Mouse (Mus musculus) embryo, embryonic 10.5 days (tissue): ENCODE data around the gene Smad3.
A peak's percentile ranks its signal among the peaks of the same experiment; 100 is the strongest.

Source experiments
- DNase-seq: peaks from one replicate; pipeline ENCODE4 v3.0.0-alpha.2; 2015; ENCODE audit warnings: low spot score

The Smad3 gene

GRCm38 (mm10) chr9:63757865-63758440 lies at the start of gene Smad3:
Gene Smad3, minus strand, starts transcription at chr9:63757994.
- DNase-seq = peak; percentile 92

DNA sequence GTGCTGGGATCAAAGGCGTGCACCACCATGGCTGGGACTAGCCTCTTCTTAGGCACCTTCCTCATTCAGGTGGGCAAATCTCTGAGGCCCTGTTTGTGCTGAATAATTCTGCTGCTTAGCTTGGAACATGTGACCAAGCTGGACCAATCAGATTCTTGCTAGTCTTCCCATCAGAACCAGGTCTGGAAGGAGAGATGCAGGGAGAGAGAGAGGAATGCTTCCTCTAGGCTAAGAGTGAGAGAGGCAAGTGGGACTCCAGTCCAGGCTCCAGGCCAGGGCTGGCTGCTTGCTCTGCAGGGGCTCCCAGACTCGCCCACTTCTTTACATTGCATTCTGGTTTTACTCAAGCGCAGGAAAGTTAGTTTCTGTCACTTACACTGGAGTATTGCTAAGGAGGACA lies 47.1 kb upstream of the Smad3 start:
- peak; percentile 39 for DNase-seq

GRCm38 (mm10) chr9:63803181-63803591 lies 45.4 kb upstream of the Smad3 start:
- DNase-seq = peak; percentile 91

- no peak for DNase-seq
These were observed 44.7 kb upstream of the Smad3 start for GRCm38 (mm10) chr9:63802504-63802903.

DNA sequence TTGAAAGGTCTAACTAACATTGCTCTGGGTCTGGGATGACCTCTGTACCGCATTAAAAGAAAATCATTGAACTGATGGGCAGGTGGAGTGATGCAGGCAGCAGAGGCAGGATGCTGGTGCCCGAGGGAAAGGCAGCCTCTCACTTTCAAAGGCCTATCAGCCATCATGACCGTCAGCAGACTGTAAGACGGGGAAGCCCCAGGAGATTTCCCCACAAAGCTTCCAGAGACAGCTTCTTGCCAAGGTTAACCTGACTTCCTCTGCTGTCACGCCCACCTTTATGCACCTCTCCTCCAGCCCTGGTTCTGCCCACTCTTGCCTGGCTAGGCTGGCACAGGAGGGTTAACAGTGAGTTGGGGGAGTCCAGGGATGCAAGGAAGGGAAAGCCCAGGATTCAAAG lies 44.3 kb upstream of the Smad3 start:
- DNase-seq = no peak

DNA sequence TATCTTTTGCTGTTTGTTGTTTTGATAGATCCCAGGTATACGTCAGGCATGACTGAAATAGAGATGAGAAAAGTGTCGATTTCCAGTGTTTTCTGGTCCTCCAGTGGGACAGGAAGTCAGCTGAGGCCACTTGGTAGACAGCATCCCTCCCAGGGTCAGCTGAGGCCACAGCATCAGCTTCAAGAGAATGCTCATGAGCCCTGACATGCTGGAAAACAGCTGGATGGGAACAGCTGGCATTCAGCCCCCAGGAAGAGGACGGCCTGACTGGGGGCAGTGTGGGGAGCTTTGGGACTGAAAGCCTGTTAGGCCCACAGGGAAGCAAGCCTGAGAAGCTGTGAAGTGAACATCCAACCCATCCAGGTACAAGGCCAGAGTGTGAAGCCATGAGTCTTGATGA lies 38.6 kb upstream of the Smad3 start:
- DNase-seq = no peak

GRCm38 (mm10) chr9:63793731-63794495 lies 36.1 kb upstream of the Smad3 start:
- no peak for DNase-seq

DNA sequence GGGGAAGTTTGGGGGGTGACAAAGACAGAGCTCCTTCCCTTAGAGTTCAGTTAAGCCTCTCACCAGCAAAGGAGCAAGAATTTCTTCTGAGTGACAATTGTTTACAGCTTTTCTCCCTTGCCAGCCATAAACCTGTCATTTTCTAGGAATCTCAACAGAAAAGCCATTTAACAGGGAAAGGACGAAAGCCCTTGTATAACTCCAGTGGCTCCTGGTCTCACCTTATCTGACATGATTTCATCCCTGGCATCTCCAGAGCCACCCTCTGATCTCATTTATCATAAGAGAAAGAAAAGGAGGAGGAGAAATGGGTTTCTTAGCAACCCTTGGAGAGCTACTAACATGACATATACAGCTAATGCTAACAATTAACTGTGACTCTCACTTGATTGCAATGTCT lies 33.9 kb upstream of the Smad3 start:
- DNase-seq = no peak

DNA sequence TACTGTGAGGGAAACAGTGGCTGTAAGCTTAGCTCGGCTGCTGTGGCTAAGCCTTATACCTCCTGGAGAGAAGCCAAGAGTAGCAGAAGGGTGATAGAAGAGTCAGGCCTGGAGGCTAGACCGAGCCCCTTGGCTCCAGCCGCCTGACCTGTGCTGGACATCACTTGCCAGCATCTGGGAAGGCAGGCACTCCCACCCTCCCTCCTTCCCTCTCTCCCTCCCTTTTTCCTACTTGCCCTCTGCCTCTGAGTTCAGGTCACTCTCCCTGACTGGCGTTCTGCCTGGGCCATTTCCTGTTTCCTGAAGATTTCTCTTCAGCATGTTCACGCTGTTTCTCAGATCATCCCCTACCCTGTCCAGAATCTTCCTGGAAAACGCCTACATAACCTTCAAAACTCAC lies 33.5 kb upstream of the Smad3 start:
- DNase-seq = no peak

DNA sequence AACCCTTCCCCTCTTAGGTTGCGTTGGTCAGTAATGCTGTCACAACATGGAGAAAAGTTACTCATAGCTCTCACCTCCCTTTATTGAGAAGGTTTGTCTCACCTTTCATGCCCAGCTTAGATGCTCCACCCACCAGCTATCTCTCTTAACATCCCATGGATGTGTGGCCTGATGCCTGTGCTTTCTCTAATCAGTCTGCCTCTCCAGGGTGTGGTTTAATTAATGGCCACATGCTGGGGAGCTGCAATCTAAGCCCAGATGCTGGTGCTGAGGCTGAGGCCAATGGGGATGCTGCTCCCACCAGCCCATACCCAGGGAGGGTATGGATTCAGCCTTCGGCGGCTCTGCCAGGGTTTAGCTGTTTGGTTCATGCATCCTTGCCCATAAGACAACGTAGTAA lies 32.4 kb upstream of the Smad3 start:
- no peak for DNase-seq

DNA sequence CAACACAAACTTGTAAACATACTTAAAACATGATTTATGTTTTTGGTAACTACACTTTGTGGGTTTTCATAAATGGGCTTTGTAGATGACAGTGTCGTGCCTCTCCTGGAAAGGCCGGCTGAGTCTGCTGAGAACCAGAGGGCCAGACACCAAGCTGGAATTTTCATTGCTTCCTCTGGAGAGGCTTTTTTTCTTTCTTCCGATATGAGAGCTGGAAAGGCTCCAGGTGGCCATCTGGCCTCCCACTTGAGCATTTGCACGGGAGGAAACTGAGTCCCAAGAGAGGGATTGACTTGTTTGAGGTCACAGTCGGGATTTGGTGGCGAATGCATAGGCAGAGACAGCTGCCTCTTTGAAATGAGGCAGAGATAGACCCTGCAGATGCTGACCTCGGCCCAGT lies 31.6 kb upstream of the Smad3 start:
- DNase-seq = no peak

GRCm38 (mm10) chr9:63787606-63788005 lies 29.8 kb upstream of the Smad3 start:
- DNase-seq = no peak

DNA sequence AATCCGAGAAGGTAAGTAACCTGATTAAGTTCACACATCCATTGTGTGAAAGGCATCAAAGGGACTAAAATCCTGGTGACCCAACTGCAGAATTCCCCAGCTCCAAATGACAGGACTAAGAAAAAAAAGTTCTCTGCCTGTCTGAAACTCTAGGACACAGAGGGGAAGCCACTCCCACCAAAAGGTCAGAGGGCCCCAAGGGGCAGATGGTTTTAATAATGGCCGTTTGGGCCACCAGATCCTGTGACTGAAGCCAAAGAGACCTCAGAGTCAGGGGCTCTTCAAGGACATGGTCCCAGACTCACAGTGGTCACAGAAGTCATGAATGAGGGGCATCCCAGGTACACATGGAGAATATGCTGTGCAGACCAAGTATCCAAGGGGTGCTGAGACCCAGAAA lies 29.3 kb upstream of the Smad3 start:
- peak; percentile 84 for DNase-seq

- DNase-seq = no peak
These were observed 28.4 kb upstream of the Smad3 start for GRCm38 (mm10) chr9:63786026-63786670.

- no peak for DNase-seq
These were observed 27.7 kb upstream of the Smad3 start for GRCm38 (mm10) chr9:63785492-63785891.

- DNase-seq = no peak
These were observed 26.8 kb upstream of the Smad3 start for GRCm38 (mm10) chr9:63784597-63784996.

DNA sequence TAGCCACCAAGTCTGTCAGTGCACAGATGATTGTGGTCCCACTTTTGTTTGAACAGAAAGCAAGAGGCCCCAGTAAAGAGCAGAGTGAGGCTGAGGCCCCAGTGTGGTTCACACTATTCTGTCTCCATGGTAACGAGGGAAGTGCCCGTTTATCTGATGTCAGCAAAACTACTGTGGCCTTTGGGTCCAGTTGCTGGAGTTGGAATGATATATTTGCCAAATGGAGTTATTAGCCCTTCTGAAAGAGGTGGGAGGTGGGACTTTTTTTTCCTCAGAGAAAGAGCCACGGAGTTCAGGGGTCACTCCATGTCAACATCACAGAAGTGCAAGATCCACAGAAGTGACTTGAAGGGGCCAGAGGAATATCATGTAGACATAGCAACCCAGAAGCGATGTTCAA lies 24.9 kb upstream of the Smad3 start:
- DNase-seq = peak; percentile 88

GRCm38 (mm10) chr9:63781714-63782464 lies 24.1 kb upstream of the Smad3 start:
- DNase-seq = no peak

DNA sequence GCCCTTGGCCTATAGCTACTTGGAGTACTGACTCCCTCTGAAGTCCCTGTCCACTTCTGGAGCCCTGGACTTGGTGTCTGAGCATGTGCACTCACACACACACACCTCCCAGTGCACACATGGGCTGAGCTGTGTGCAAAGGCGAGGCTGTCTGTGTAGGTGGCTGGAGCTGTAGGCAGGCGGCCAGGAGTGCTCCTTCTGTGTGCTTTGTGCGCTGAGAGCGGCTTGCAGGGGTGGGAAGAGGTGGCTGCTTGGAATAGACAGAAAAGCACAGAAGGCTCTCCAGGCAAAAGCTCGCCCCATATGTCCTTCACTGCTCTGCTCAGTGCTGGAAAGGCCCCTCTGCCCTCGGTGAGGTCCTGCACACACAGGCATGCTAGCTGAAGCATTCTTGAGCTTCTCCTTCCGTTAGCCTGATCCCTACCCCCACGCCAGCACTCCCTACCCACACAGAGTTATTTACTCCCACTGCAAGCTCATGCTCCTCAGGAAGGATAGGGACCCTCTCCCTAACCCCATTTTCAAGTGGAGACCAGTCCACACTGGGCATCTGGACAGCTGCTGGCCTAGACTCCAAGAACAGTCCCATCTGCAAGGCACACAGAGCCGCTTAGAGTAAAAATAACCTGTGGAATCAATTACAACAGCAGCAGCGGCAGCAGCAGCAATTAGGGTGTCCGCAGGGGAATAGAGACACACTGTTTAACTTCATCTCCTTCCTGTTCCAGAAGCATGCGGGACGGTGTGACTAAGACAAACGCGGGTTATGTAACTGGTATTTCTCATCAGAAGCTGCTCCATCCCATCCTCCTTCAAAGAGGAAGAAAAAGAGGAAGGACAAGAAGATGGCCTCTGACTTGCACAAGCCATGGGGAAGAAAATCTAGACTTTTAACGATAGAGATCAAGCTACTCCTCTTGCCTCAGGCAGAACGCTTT lies 22.4 kb upstream of the Smad3 start:
- DNase-seq = peak; percentile 64

DNA sequence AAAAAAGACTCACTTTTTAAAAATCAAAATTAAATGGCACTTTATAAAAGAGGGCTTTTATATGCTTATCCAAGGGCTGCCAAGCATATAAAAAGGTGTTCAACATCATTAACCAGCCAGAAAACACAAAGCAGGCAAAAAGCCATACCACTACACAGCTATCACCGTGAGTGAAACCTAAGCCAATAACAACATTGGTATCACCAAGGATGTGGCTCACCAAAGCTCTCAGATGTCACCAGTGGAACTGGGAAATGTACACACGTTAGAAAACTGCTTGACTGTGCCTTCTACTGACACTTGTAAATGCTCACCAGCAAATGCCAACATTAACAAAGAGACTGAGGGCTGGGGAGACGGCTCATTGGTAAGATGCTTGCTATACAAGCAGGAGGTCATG lies 18.9 kb upstream of the Smad3 start:
- no peak for DNase-seq

- DNase-seq = no peak
These were observed 17.2 kb upstream of the Smad3 start for GRCm38 (mm10) chr9:63774854-63775483.
